Mouse (Mus musculus): ENCODE data around the gene Lmx1a.
A peak's percentile ranks its signal among the peaks of the same experiment; 100 is the strongest.

Lmx1a gene

GRCm38 (mm10) chr1:167694731-167695130 lies 5.7 kb downstream of the Lmx1a start:
- no peak for DNase-seq (ENCODE audit: extremely low spot score)

DNA sequence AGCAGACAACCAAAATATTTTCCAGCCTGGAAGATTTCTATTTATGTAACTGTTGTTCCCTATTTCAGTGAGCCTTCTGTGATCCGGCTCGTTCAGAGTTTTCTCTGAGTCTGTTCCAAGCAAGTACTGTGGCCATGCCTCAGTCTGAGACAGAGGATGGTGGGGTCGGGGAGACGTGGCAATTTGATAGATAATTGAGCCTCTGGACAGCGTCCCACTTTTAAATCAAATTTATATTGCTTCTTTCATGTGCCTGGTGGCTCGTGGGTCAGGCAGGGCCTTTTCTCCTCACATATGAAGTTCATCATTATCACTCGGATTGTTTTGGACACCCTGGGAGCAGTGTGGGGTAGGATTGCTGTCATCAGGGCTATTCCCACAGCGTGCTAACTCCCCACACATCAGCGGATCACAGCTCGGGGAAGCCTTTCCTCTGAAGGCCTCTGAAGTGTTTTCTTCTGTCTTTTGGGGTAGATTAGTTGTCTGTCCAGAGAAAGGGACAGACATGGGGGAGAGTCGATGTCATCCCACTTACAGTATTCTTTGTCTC lies 6.9 kb downstream of the Lmx1a start:
- DNase-seq (ENCODE audit: extremely low spot score) = no peak

DNA sequence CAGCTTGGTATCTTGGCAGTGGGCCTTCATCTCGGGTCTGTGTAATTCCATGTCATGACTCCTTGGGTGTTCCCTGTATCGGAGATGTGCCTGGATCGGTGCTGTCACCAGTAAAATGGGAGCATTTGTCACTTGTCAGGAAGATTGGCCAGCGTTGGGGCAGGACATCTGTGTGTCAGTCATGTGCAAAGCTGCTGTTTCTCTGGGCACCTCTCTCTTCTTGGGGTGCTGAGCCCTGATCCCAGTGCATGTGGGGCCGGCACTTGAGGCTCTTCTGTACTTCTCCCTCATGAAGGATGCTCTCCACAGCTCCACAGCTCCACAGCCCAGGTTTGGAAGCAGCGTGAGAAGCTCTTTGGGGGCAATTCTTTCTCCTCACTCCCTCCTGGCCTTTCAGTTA lies 10.7 kb downstream of the Lmx1a start:
- no peak for DNase-seq (ENCODE audit: extremely low spot score)

- no peak for DNase-seq (ENCODE audit: extremely low spot score)
Measured at GRCm38 (mm10) chr1:167700221-167700620, 11.2 kb downstream of the Lmx1a start.

- no peak for DNase-seq (ENCODE audit: extremely low spot score)
Measured at GRCm38 (mm10) chr1:167705527-167705926, 16.5 kb downstream of the Lmx1a start.

DNA sequence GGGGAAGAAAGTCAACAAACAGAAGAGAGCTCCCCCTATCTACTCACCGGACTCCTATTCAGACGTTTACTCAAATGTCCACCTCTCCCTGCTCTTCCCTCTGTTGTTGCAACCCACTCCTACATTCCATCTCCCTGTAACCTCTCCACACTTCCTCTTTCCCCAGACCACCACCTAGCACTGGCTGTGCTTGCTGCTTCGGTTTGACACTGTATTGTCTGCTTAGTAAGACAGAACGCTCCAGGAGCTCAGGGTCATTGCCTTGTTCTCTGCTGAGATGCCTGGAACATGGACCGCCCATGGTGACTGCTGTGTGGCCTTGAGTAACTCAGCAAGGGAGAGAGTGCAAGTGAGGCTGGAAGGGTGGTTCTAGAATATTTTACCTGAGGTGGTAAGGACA lies 19.7 kb downstream of the Lmx1a start:
- DNase-seq (ENCODE audit: extremely low spot score) = no peak

DNA sequence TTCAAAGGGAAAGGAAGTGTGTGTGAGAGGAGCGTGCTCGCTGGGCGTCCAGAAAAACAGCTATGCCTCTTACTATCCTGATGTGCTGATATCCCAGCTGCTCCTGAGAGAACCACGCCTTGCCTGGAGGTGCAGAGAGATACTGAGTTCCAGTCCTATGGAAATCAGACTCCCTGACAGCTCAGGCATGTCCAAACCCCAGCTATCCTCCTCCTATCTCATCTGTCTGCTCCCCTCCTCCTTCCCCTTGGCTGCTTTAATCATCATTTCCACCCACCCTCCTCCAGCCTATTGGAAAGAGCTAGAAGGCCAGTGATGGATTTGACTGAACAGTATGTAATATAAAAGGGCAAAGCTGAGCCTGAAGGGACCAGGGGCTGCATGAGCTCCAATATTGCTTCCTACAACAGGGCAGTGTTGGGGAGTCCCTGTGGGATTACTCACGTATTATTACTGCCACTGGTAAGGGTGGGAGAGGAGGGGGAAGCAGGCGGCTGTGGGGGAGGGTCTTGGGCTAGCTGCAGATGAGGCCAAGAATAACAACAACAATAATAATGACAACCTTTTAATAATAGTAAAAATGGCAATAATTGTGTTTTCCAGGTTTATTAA lies 26.8 kb downstream of the Lmx1a start:
- DNase-seq (ENCODE audit: extremely low spot score) = no peak

DNA sequence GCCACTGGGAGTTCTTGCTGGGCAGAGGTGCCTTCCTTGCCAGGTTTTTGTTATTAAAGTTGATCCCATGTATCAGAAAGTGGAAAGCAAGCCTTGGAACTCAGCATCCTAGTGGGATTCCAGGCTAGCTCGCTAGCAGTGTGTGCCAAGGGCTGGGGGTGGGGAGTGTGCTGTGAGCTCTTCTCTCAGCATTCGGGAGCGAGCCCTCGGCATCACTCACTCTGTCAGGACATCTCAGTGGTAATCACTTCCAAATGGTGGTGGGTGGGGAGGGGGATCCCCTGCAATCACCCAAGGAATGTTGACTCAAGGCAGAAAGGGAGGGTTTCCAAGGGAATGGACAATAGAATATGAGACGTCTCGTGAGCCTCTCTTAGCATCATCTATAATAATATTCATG lies 45.4 kb downstream of the Lmx1a start:
- DNase-seq (ENCODE audit: extremely low spot score) = peak; percentile 47

GRCm38 (mm10) chr1:167736793-167737192 lies 47.8 kb downstream of the Lmx1a start:
- DNase-seq (ENCODE audit: extremely low spot score) = no peak

DNA sequence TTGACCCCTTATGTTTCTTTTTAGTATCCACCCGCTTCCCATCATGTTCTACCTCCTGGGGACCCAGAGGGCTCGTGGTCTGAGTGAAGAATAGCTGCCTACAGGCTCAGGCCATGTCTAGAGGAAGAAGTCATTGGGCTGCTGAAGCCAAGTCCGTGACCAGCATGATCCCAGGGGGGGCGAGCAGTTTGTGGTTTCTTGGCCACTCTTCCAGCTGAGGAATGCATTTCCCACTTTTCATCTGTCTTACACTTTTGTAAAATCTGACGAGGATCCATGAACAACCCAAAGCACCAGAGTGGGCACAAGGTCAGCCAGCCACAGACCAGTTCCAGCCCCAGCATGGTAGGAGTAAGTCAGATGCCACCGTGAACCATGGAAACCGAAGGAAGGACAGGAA lies 50.2 kb downstream of the Lmx1a start:
- no peak for DNase-seq (ENCODE audit: extremely low spot score)

- no peak for DNase-seq (ENCODE audit: extremely low spot score)
Measured at GRCm38 (mm10) chr1:167746676-167747075, 57.6 kb downstream of the Lmx1a start.

DNA sequence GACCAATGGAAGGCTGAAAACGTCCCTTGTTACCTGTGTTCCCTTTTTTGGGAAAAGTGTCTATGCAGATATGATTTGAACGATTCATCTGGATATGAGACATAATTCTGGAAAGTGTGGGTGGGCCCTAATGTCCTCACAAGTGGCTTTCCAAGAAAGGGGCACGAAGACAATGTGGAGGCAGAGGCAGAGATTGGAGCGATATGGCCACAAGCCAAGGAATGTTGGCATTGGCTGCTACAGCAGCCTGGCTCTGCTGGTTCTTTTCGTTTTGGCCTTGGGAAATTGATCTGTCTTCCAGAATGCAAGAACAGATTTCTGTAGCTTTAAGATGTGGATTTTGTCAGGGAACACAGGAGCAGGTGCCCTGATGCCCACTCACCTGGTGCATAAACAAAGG lies 63.6 kb downstream of the Lmx1a start:
- DNase-seq (ENCODE audit: extremely low spot score) = no peak

DNA sequence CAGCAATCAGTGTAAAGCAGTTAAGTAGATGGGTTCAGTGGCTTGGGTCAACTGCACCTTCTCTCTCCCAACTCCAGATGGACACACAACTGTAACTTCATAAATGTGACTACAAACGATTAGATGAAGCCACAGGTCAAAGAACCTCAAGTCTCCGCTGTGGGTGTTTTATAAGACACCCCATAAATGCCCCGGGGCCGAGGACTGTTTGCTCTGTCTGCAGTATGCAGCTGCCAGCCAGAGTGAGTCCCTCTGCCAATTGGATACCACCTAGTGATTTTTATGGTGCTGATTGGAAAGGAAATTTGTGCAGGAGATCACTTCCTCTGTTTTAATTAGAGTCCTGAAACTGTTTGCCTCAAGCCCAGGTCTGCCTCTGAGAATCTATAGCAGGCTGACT lies 65.0 kb downstream of the Lmx1a start:
- no peak for DNase-seq (ENCODE audit: extremely low spot score)

DNA sequence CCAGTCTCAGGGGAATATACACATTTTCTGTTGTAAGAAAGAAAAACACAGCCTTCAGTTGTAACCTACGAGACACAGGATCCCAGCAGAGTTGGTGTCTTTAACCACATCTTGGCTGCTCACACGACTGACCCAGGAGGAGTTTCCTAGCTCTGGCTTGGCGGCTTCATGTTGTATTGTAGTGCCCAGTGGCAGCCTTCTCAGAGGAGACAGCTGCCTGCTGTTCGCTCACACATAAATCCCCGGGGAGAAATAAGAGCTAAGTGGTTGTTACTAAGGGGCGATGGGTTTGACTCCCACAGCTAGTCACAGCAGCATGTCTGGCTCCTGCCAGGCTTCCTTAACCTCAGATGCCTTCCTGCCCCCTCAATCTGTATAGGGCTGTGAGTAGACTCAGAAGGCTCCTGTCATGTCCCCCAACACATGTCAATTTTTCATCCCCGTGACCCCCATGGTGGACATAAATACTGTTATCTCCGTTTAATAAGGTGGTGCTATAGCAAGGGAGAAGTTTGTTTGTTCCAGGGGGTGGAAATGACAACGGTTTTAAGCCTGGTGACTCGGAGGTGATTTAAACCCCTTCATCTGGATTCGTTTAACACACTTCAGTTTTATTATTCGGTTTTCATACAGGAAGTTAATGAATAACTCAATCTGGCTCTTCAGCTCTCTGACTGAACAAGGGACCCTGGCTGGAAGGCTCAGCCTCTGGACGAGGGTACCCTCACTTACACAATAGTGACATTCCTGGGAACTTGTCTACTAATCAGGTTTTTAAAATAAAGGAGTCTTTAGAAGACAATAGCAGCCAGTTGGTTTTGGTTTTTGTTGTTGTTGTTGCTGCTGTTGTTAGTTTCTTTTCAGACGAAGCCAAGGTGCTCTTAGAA lies 65.8 kb downstream of the Lmx1a start:
- DNase-seq (ENCODE audit: extremely low spot score) = no peak

GRCm38 (mm10) chr1:167758208-167758607 lies 69.2 kb downstream of the Lmx1a start:
- DNase-seq (ENCODE audit: extremely low spot score) = no peak

- DNase-seq (ENCODE audit: extremely low spot score) = no peak
Measured at GRCm38 (mm10) chr1:167760307-167760706, 71.3 kb downstream of the Lmx1a start.

DNA sequence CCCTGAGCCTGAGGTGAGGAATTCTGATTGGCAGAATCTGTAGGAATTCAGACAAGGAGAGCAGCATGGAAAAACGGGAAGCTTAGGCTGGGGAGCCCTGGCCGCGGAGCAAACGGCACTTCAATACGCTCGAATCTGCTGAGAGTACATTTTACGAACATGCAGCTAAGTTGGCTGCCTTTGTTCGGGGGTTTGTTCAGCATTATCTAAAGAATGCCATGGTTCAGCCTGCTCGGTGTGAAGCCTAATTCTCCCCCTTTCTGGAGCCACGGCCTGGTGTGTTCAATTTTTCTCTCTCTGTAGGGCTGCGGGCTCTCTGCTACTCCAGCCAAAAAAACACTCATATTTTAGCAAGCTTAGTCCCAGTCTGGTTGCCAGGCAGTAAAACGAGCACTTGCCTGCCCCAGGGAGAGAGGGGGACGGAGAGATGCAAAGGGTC lies 72.8 kb downstream of the Lmx1a start:
- DNase-seq (ENCODE audit: extremely low spot score) = peak; percentile 25

DNA sequence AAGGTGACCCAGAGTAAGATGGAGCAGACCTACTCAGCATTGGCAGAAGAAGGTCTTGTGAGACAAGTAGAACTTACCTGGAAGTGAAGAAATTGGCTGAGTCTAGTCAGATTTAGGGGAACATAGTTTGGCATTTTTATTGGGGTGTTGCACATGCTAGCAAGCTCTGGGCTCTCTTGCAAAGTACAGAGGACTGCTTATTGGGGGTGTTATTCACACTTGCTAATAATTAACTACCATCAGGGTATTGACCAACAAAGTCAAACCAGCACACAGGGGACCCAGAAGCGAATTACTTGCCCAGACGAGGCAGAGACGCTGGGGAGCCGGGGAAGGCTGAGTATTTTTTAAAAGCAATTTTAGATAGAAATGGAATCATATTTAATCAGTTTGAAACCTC lies 77.6 kb downstream of the Lmx1a start:
- DNase-seq (ENCODE audit: extremely low spot score) = no peak

GRCm38 (mm10) chr1:167770457-167770856 lies 81.4 kb downstream of the Lmx1a start:
- DNase-seq (ENCODE audit: extremely low spot score) = no peak

GRCm38 (mm10) chr1:167779766-167780488 lies 90.9 kb downstream of the Lmx1a start:
- DNase-seq (ENCODE audit: extremely low spot score) = no peak

DNA sequence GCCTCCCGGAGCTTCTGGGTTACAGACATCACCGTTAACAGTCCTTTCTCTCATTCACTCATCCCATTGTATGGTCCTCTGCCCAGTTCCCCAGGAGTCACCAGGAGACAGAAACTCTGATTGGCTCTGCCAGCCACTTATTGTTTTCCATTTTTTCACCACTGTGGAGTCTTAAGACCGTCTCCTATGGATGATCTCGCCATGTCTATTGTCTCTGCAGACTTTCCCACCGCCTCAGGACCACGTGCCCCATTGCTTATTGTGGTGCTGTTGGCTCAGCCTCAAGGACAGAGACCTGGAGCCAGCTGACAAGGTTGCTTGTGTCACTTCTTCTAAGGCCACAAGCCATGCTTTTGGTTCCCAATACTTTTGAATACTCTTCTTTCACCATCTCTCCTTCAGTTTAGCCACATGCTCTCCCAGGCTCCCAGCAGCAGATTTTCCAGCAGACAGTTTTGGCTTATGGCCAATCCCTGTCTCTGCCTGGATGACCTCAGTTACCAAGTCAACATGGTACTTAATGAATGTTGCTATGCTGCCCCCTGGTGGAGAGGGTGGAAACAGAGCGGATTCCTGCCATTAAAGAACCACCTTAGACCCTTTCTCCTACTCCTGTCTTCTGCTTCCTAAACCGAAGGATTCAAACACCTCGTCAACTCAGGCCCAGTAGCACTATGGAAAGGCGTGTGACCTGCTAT lies 92.9 kb downstream of the Lmx1a start:
- DNase-seq (ENCODE audit: extremely low spot score) = peak; percentile 67

GRCm38 (mm10) chr1:167784067-167784466 lies 95.0 kb downstream of the Lmx1a start:
- no peak for DNase-seq (ENCODE audit: extremely low spot score)
